Mouse (Mus musculus) thymus, adult 2 months (tissue): ENCODE data around the gene Nlrp1b. TPM values are rescaled to one million over a fixed set of nuclear protein-coding genes. Genes with fewer than 3 reads are reported as not detected.

ENCODE experiments used
- DNase-seq: peaks from one replicate; pipeline ENCODE4 v3.0.0; 2021
- H3K27ac ChIP-seq: fragments of 200-500 bp; 2 replicates; pipeline ENCODE4 v1.5.1; 2012; ENCODE audit warnings: low read length, control low read depth; ENCODE audit not compliant: control insufficient read depth, insufficient read depth
- H3K27me3 ChIP-seq: fragments of 200-500 bp; 2 replicates; pipeline ENCODE4 v1.6.1; 2012; ENCODE audit warnings: mild to moderate bottlenecking, low read length, moderate library complexity, mixed read lengths; ENCODE audit not compliant: control insufficient read depth, insufficient read depth
- H3K36me3 ChIP-seq: fragments of 200-500 bp; 2 replicates; pipeline ENCODE4 v1.6.1; 2012; ENCODE audit warnings: mild to moderate bottlenecking, low read length, moderate library complexity; ENCODE audit not compliant: control insufficient read depth, insufficient read depth
- H3K4me1 ChIP-seq: fragments of 200-500 bp; replicated peaks from 2 replicates; pipeline ENCODE4 v1.6.1; 2012; ENCODE audit warnings: low read length; ENCODE audit not compliant: control insufficient read depth, insufficient read depth
- H3K4me3 ChIP-seq: fragments of 200-500 bp; 2 replicates; pipeline ENCODE4 v1.5.1; 2012; ENCODE audit warnings: mild to moderate bottlenecking, low read length, control low read depth, moderate library complexity; ENCODE audit not compliant: control insufficient read depth, insufficient read depth
- CTCF ChIP-seq: fragments of 200-500 bp; IDR thresholded peaks from 2 replicates; pipeline ENCODE4 v1.5.1; 2012; ENCODE audit warnings: mild to moderate bottlenecking, control low read depth, low read length, moderate library complexity, borderline replicate concordance; ENCODE audit not compliant: control insufficient read depth, poor library complexity, insufficient read depth; ENCODE audit errors: extremely low read depth
- POLR2A ChIP-seq: fragments of 200-500 bp; IDR thresholded peaks from 2 replicates; pipeline ENCODE4 v1.6.1; 2012; ENCODE audit warnings: mild to moderate bottlenecking, low read length, control low read depth, moderate library complexity; ENCODE audit not compliant: control insufficient read depth, poor library complexity, insufficient read depth; ENCODE audit errors: extremely low read depth
- polyA plus RNA-seq: library from polyadenylated mRNA; depleted of rRNA; stranded (reverse); fragments of >200 nt; gene quantifications from 2 replicates; pipeline ENCODE4 v1.2.3, GENCODE M21; 2012; rRNA removed

The Nlrp1b gene
- polyA plus RNA-seq, 1 experiment = 0.84 TPM

- no peak for DNase-seq
- H3K36me3 ChIP-seq = no peaks in the 10 kb centered on the region
- H3K27me3 ChIP-seq = no peaks in the 10 kb centered on the region
- H3K27ac ChIP-seq = no peak overlapping the region
- no peaks in the 10 kb centered on the region for H3K4me1 ChIP-seq
- H3K4me3 ChIP-seq = no peak overlapping the region
- TF ChIP-seq CTCF (no peak), POLR2A (no peak)
These were observed 124.1 kb downstream of the Nlrp1b start for GRCm38 (mm10) chr11:71106261-71107021.

DNA sequence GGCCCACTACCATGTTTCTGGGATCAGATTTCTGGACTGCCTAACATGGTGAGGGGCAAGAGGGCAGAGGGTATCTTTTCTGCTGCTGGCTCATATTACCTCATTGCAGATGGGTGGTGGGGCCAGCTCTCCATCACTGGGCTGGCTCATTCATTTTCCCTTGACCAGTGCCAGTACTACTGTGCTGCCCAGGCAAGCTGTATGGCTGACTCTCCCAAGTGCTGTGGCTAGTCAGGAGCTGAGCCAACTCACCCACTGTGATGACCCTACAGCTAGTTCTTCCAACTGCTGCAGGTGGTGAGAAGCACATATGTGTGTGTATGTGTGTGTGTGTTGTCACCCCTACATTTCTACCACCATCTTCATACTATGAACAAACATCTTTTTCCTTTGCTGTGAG is 126.6 kb downstream of the Nlrp1b start:
- no peaks in the 10 kb centered on the region for H3K4me1 ChIP-seq

More for the DNA sequence above, 126.6 kb downstream of the Nlrp1b start:
- Histone ChIP-seq H3K27ac (no peak overlapping the region), H3K36me3 (no peaks in the 10 kb centered on the region), H3K4me3 (no peak overlapping the region), H3K27me3 (no peaks in the 10 kb centered on the region)
- TF ChIP-seq POLR2A (no peak), CTCF (no peak)
- no peak for DNase-seq

Other genes starting within 250 kb of the Nlrp1b start
- 132 and 253 TPM in 2 replicates for gene C1qbp, start 247.7 kb downstream of the Nlrp1b start, polyA plus RNA-seq
- 26.4 and 28.4 TPM in 2 replicates for gene Dhx33, start 226.3 kb downstream of the Nlrp1b start, polyA plus RNA-seq
- 8.6 and 10.0 TPM in 2 replicates for gene Mis12, start 211.1 kb downstream of the Nlrp1b start, polyA plus RNA-seq
- 12.5 and 14.1 TPM in 2 replicates for gene Derl2, start 210.9 kb downstream of the Nlrp1b start, polyA plus RNA-seq
- gene 6330403K07Rik, start 197.2 kb downstream of the Nlrp1b start, polyA plus RNA-seq = 0.84 and 1.2 TPM in 2 replicates
- gene Nlrp1a, start 86.0 kb downstream of the Nlrp1b start, polyA plus RNA-seq = 0.12 and 0.28 TPM in 2 replicates